Comparison of ENCODE assay signal across 28 mouse cellular contexts in the genomic region with DNA sequence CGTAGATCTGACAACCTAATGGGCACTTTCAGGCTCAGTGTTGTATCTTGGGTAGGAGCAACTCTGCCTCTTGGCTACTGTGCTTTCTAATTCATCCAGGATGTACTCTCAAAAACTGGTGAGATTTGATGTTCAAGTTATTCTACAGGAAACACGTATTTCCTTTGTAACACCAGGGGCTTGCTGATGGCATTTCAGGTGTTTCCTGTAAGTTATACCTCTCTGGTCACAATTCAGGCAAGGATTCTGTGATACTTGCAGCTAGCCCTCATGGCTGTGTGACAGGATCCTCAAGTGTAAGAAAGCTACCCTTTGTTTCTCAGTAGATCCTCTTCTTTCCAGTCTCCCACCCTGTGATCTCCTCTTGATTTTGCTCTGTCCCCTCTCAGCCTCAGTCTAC. TPM values are rescaled to one million over a fixed set of nuclear protein-coding genes. Genes with fewer than 3 reads are reported as not detected.
"Had no signal": no experiment of that assay in that cellular context is flagged by ENCODE, and none has a peak within 500 bp of the region (broad histone marks: within the 10 kb centered on the region; RNA-seq: fewer than 3 reads in every experiment).

No protein-coding gene starts in this region.

- H3K4me3 ChIP-seq: embryonic facial prominence, embryonic 10.5 days; embryonic facial prominence, embryonic 12.5 days; embryonic facial prominence, embryonic 13.5 days; embryonic facial prominence, embryonic 15.5 days; erythroblast, embryonic 14.5 days; forebrain, embryonic 10.5 days; forebrain, embryonic 12.5 days; forebrain, embryonic 13.5 days; forebrain, embryonic 15.5 days; gastrocnemius, adult 2 months; heart, adult 2 months; heart, embryonic 10.5 days had no signal

- H3K27me3 ChIP-seq: embryonic facial prominence, embryonic 12.5 days; embryonic facial prominence, embryonic 13.5 days; embryonic facial prominence, embryonic 15.5 days; forebrain, embryonic 12.5 days; forebrain, embryonic 13.5 days; forebrain, embryonic 15.5 days had no signal

- H3K9ac ChIP-seq: embryonic facial prominence, embryonic 12.5 days; embryonic facial prominence, embryonic 13.5 days; embryonic facial prominence, embryonic 15.5 days; forebrain, embryonic 12.5 days; forebrain, embryonic 13.5 days; forebrain, embryonic 15.5 days; forebrain, postnatal 0 days had no signal

- ATAC-seq: forebrain, embryonic 13.5 days; forebrain, embryonic 14.5 days; forebrain, embryonic 15.5 days; forebrain, embryonic 16.5 days; forebrain, postnatal 0 days had no signal

- DNase-seq: cerebellum, adult 9-10 months; cerebellum, adult 9-11 months; cerebellum, postnatal 10 days; cerebellum, postnatal 14 days; cerebellum, postnatal 25 days; cerebellum, postnatal 36 days; embryo, embryonic 11 days; forebrain, postnatal 0 days; gastrocnemius, adult 2 months; gastrocnemius, postnatal 10 days; gastrocnemius, postnatal 14 days; gastrocnemius, postnatal 25 days; heart, adult 11 months; heart, adult 18-20 months; heart, adult 2 months had no signal

- H3K4me1 ChIP-seq: embryonic facial prominence, embryonic 10.5 days; embryonic facial prominence, embryonic 12.5 days; embryonic facial prominence, embryonic 13.5 days; embryonic facial prominence, embryonic 15.5 days; forebrain, embryonic 10.5 days; forebrain, embryonic 12.5 days; forebrain, embryonic 13.5 days; forebrain, embryonic 15.5 days; heart, embryonic 10.5 days had no signal

- H3K4me2 ChIP-seq: embryonic facial prominence, embryonic 12.5 days; embryonic facial prominence, embryonic 13.5 days; embryonic facial prominence, embryonic 15.5 days; forebrain, embryonic 12.5 days; forebrain, embryonic 13.5 days; forebrain, embryonic 15.5 days; heart, embryonic 11.5 days had no signal

- H3K27ac ChIP-seq: embryonic facial prominence, embryonic 10.5 days; embryonic facial prominence, embryonic 12.5 days; embryonic facial prominence, embryonic 13.5 days; embryonic facial prominence, embryonic 15.5 days; forebrain, embryonic 10.5 days; forebrain, embryonic 12.5 days; forebrain, embryonic 13.5 days; forebrain, embryonic 15.5 days; gastrocnemius, adult 2 months; heart, adult 2 months; heart, embryonic 10.5 days had no signal

- H3K9me3 ChIP-seq: embryonic facial prominence, embryonic 10.5 days; embryonic facial prominence, embryonic 12.5 days; embryonic facial prominence, embryonic 13.5 days; embryonic facial prominence, embryonic 15.5 days; forebrain, embryonic 10.5 days; forebrain, embryonic 12.5 days; forebrain, embryonic 13.5 days; forebrain, embryonic 15.5 days; heart, embryonic 10.5 days had no signal

- H3K36me3 ChIP-seq: embryonic facial prominence, embryonic 10.5 days; embryonic facial prominence, embryonic 12.5 days; embryonic facial prominence, embryonic 13.5 days; embryonic facial prominence, embryonic 15.5 days; forebrain, embryonic 10.5 days; forebrain, embryonic 12.5 days; forebrain, embryonic 15.5 days; heart, embryonic 10.5 days had no signal

RNA-seq across cellular contexts. Expression of a gene that starts 34.5 kb away (rescaled TPM):
- polyA plus RNA-seq: erythroblast, embryonic 14.5 days had no signal
